Mouse (Mus musculus) forebrain, embryonic 11.5 days (tissue): ENCODE data around the gene Tfcp2. TPM values are rescaled to one million over a fixed set of nuclear protein-coding genes. Genes with fewer than 3 reads are reported as not detected.
"Not testable (repeated sequence)": the region's sequence is repeated elsewhere in the genome, so short reads cannot be mapped to it uniquely, and the experiment has no call there.

Experiments used
- ATAC-seq: fragments of 200-750 bp; cut with Nextera tagmentation; replicated peaks from 2 replicates; pipeline ENCODE4 v1.8.0; 2017; ENCODE audit warnings: moderate TSS enrichment; ENCODE audit not compliant: low FRiP score
- DNase-seq: peaks from one replicate; pipeline ENCODE4 v3.0.0-alpha.2; 2017; ENCODE audit warnings: low spot score
- H3K27ac ChIP-seq: fragments of 300-500 bp; sonication (generic); 2 replicates; pipeline ENCODE4 v1.5.1; 2014; ENCODE audit warnings: low read depth, low read length
- H3K27me3 ChIP-seq: fragments of 300-500 bp; sonication (generic); 2 replicates; pipeline ENCODE4 v1.6.1; 2014; ENCODE audit warnings: mild to moderate bottlenecking, low read length, mixed read lengths; ENCODE audit not compliant: control insufficient read depth, insufficient read depth
- H3K36me3 ChIP-seq: fragments of 300-500 bp; sonication (generic); 2 replicates; pipeline ENCODE4 v1.6.1; 2014; ENCODE audit warnings: mild to moderate bottlenecking, low read length, moderate library complexity, mixed read lengths; ENCODE audit not compliant: control insufficient read depth, insufficient read depth
- H3K4me1 ChIP-seq: fragments of 300-500 bp; sonication (generic); replicated peaks from 2 replicates; pipeline ENCODE4 v1.6.1; 2014; ENCODE audit warnings: low read length, mixed read lengths; ENCODE audit not compliant: control insufficient read depth, insufficient read depth
- H3K4me2 ChIP-seq: fragments of 300-500 bp; sonication (generic); 2 replicates; pipeline ENCODE4 v1.6.1; 2014; ENCODE audit warnings: low read depth, mild to moderate bottlenecking, low read length, moderate library complexity, mixed read lengths; ENCODE audit not compliant: severe bottlenecking
- H3K4me3 ChIP-seq: fragments of 300-500 bp; sonication (generic); 2 replicates; pipeline ENCODE4 v1.5.1; 2014; ENCODE audit warnings: low read depth, low read length
- H3K9ac ChIP-seq: fragments of 300-500 bp; sonication (generic); 2 replicates; pipeline ENCODE4 v1.6.1; 2014; ENCODE audit warnings: low read length
- H3K9me3 ChIP-seq: fragments of 300-500 bp; sonication (generic); 2 replicates; pipeline ENCODE4 v1.6.1; 2016; ENCODE audit warnings: low read length, mixed read lengths; ENCODE audit not compliant: control insufficient read depth
- WGBS: fragments of 180-500 bp; shearing (Covaris S2); extraction: QIAGEN DNeasy Blood & Tissue Kit; methylation state at CpG from one replicate; pipeline ENCODE4 v1.1.7; 2014; 5-methylcytosine and 5-hydroxymethylcytosine counted together
- polyA plus RNA-seq: library from polyadenylated mRNA; unstranded; fragments of >200 nt; fragmentation: Nextera tagmentation; extraction: Ambion mirVana; gene quantifications from 2 replicates; pipeline ENCODE4 v1.2.1, GENCODE M21; 2014

The Tfcp2 gene
- polyA plus RNA-seq, 1 experiment from 2014 or later, result 31.7 TPM

- H3K9ac ChIP-seq, result no peak overlapping the region
- DNase-seq (no peak), ATAC-seq (no peak)
- H3K27me3 ChIP-seq, result no peaks in the 10 kb centered on the region
- no peaks in the 10 kb centered on the region for H3K4me1 ChIP-seq
- WGBS, result 94% methylated on average over 4 of the region's 4 CpGs
- no peak overlapping the region for H3K27ac ChIP-seq
- H3K4me2 ChIP-seq, result no peak overlapping the region
- peaks cover 8% of the 10 kb centered on the region for H3K36me3 ChIP-seq
- H3K9me3 ChIP-seq, result no peaks in the 10 kb centered on the region
- no peak overlapping the region for H3K4me3 ChIP-seq
Observed at GRCm38 (mm10) chr15:100513387-100513786, 38.4 kb downstream of the Tfcp2 start.

- Histone ChIP-seq H3K27ac (no peak overlapping the region), H3K4me2 (no peak overlapping the region), H3K9me3 (no peaks in the 10 kb centered on the region), H3K36me3 (peaks cover 12% of the 10 kb centered on the region), H3K4me1 (no peaks in the 10 kb centered on the region), H3K9ac (no peak overlapping the region), H3K27me3 (no peaks in the 10 kb centered on the region), H3K4me3 (no peak overlapping the region)
- ATAC-seq, result no peak
- no peak for DNase-seq
- WGBS, result 93% methylated on average over 11 of the region's 11 CpGs
Observed at GRCm38 (mm10) chr15:100510072-100510471, 41.7 kb downstream of the Tfcp2 start.

GRCm38 (mm10) chr15:100508454-100509167 lies 43.2 kb downstream of the Tfcp2 start:
- H3K9ac ChIP-seq, result no peak overlapping the region
- ATAC-seq, result no peak
- H3K27me3 ChIP-seq, result no peaks in the 10 kb centered on the region
- peaks cover 12% of the 10 kb centered on the region for H3K36me3 ChIP-seq
- WGBS, result 89% methylated on average over 13 of the region's 13 CpGs
- no peak for DNase-seq
- no peaks in the 10 kb centered on the region for H3K9me3 ChIP-seq
- H3K4me1 ChIP-seq, result no peaks in the 10 kb centered on the region
- H3K27ac ChIP-seq, result no peak overlapping the region
- H3K4me2 ChIP-seq, result no peak overlapping the region
- no peak overlapping the region for H3K4me3 ChIP-seq

- not testable (repeated sequence) for H3K4me2 ChIP-seq, ATAC-seq, H3K4me1 ChIP-seq, H3K9me3 ChIP-seq, H3K4me3 ChIP-seq, H3K36me3 ChIP-seq, H3K27ac ChIP-seq, H3K27me3 ChIP-seq, H3K9ac ChIP-seq, DNase-seq
- WGBS, result 88% methylated on average over 8 of the region's 8 CpGs
Observed at GRCm38 (mm10) chr15:100499506-100499905, 52.3 kb downstream of the Tfcp2 start.

GRCm38 (mm10) chr15:100495102-100495501 lies 56.7 kb downstream of the Tfcp2 start, which contains the start of gene Csrnp2:
Gene Csrnp2, minus strand, starts transcription at chr15:100495488.
- peak within 1 kb of the TSS; percentile 90 for H3K9ac ChIP-seq
- no peaks in the 10 kb centered on the region for H3K9me3 ChIP-seq
- no peaks in the 10 kb centered on the region for H3K27me3 ChIP-seq
- H3K4me3 ChIP-seq, result peak within 1 kb of the TSS; percentile 76
- WGBS, result under 1% methylated on average over 39 of the region's 40 CpGs
- peak within 1 kb of the TSS; percentile 89 for H3K27ac ChIP-seq
- H3K4me2 ChIP-seq, result peak within 1 kb of the TSS; percentile 65
- peaks cover 10% of the 10 kb centered on the region for H3K4me1 ChIP-seq
- DNase-seq (peak; percentile 99), ATAC-seq (peak; percentile 99)
- no peaks in the 10 kb centered on the region for H3K36me3 ChIP-seq

GRCm38 (mm10) chr15:100494647-100495046 lies 57.2 kb downstream of the Tfcp2 start:
- peak overlapping the region; percentile 89 for H3K27ac ChIP-seq
- peak overlapping the region; percentile 65 for H3K4me2 ChIP-seq
- WGBS, result under 1% methylated on average over 29 of the region's 29 CpGs
- no peaks in the 10 kb centered on the region for H3K9me3 ChIP-seq
- H3K4me3 ChIP-seq, result peak overlapping the region; percentile 76
- DNase-seq (no peak), ATAC-seq (peak; percentile 90)
- no peaks in the 10 kb centered on the region for H3K27me3 ChIP-seq
- H3K4me1 ChIP-seq, result peaks cover 10% of the 10 kb centered on the region
- H3K9ac ChIP-seq, result peak overlapping the region; percentile 90
- no peaks in the 10 kb centered on the region; the same call in 1 of the 2 replicates for H3K36me3 ChIP-seq

GRCm38 (mm10) chr15:100491966-100492365 lies 59.8 kb downstream of the Tfcp2 start:
- ATAC-seq (no peak), DNase-seq (no peak)
- 88% methylated on average over 9 of the region's 9 CpGs for WGBS
- no peaks in the 10 kb centered on the region for H3K27me3 ChIP-seq
- peak overlapping the region; percentile 20; the same call in 1 of the 2 replicates for H3K9ac ChIP-seq
- H3K4me3 ChIP-seq, result no peak overlapping the region
- H3K9me3 ChIP-seq, result no peaks in the 10 kb centered on the region
- no peak overlapping the region for H3K27ac ChIP-seq
- H3K4me1 ChIP-seq, result peaks cover 10% of the 10 kb centered on the region
- no peak overlapping the region for H3K4me2 ChIP-seq
- H3K36me3 ChIP-seq, result no peaks in the 10 kb centered on the region; the same call in 1 of the 2 replicates

GRCm38 (mm10) chr15:100489263-100489662 lies 62.5 kb downstream of the Tfcp2 start:
- no peak overlapping the region for H3K9ac ChIP-seq
- no peak overlapping the region for H3K4me3 ChIP-seq
- peaks cover 17% of the 10 kb centered on the region for H3K4me1 ChIP-seq
- no peaks in the 10 kb centered on the region for H3K9me3 ChIP-seq
- no peaks in the 10 kb centered on the region for H3K27me3 ChIP-seq
- peaks cover 2% of the 10 kb centered on the region; the same call in 1 of the 2 replicates for H3K36me3 ChIP-seq
- DNase-seq (no peak), ATAC-seq (no peak)
- H3K4me2 ChIP-seq, result no peak overlapping the region
- no peak overlapping the region for H3K27ac ChIP-seq
- 91% methylated on average over 15 of the region's 15 CpGs for WGBS

- WGBS, result 93% methylated on average over 1 of the region's 1 CpGs
- not testable (repeated sequence) for H3K4me3 ChIP-seq, H3K9ac ChIP-seq, H3K9me3 ChIP-seq, DNase-seq, ATAC-seq, H3K36me3 ChIP-seq, H3K27ac ChIP-seq, H3K27me3 ChIP-seq, H3K4me2 ChIP-seq
- H3K4me1 ChIP-seq, result peaks cover 10% of the 10 kb centered on the region; the same call in 1 of the 2 replicates
Observed at GRCm38 (mm10) chr15:100488297-100488696, 63.5 kb downstream of the Tfcp2 start.
